ENCODE assay signal across 8 mouse cellular contexts in genomic region chr2:105428029-105428428, GRCm38 (mm10). TPM values are rescaled to one million over a fixed set of nuclear protein-coding genes. Genes with fewer than 3 reads are reported as not detected.
DNase-seq lines count a peak whose midpoint lies in the region; ATAC-seq and TF ChIP-seq lines count a peak whose summit lies in the region.

No protein-coding gene starts in this region.

- no peaks in the 10 kb centered on the region for H3K9me3 ChIP-seq in heart, embryonic 14.5 days (ENCODE audit: control insufficient read depth, low read length)
- no peaks in the 10 kb centered on the region for H3K9me3 ChIP-seq in kidney, embryonic 15.5 days (replicated peaks)

- no peaks in the 10 kb centered on the region for H3K4me1 ChIP-seq in bone marrow macrophage, adult 2 months (ENCODE audit: control insufficient read depth, insufficient read depth, low read length)
- peaks cover 11 to 16% of the 10 kb centered on the region in 2 experiments for H3K4me1 ChIP-seq in heart, embryonic 14.5 days (ENCODE audit: control insufficient read depth in 2 of 2, insufficient read depth in 2 of 2, low read length in 2 of 2)
- H3K4me1 ChIP-seq in kidney, embryonic 15.5 days: peaks cover 5% of the 10 kb centered on the region
- H3K4me1 ChIP-seq in liver, adult 2 months (ENCODE audit: control insufficient read depth, insufficient read depth, low read length): no peaks in the 10 kb centered on the region

- H3K4me2 ChIP-seq in heart, embryonic 14.5 days (ENCODE audit: low read length): peak overlapping the region; percentile 60
- H3K4me2 ChIP-seq in kidney, embryonic 15.5 days: no peak overlapping the region

- peak; percentile 75 for ATAC-seq in CD4-positive, CD25-positive, alpha-beta regulatory T cell, adult 4 months
- ATAC-seq in erythroid progenitor cell, adult 5-6 weeks (replicated peaks; ENCODE audit: low FRiP score, poor library complexity, severe bottlenecking): 0 out of 2 replicates have a peak, but pooled peaks have one; percentile 61
- no peak for ATAC-seq in heart, embryonic 14.5 days (ENCODE audit: insufficient number of reproducible peaks, insufficient read depth, low FRiP score, low read depth)
- ATAC-seq in kidney, embryonic 15.5 days (replicated peaks; ENCODE audit: low FRiP score): 0 out of 2 replicates have a peak, but pooled peaks have one; percentile 44

- no peak for TF ChIP-seq POLR2A in bone marrow macrophage, adult 2 months (IDR thresholded peaks at IDR 0.05; ENCODE audit: borderline replicate concordance, low read depth, low read length)
- TF ChIP-seq POLR2A in liver, adult 2 months (IDR thresholded peaks at IDR 0.05; ENCODE audit: extremely low read depth, insufficient read depth, low read length): no peak

- no peak overlapping the region for H3K4me3 ChIP-seq in bone marrow macrophage, adult 2 months (ENCODE audit: insufficient read depth, low read length)
- H3K4me3 ChIP-seq in heart, embryonic 14.5 days (ENCODE audit: control insufficient read depth in 1 of 2, insufficient read depth in 1 of 2, low read depth in 1 of 2, low read length in 2 of 2): peak overlapping the region in 1 of 2 experiments; percentile 1; a peak in 1 of 4 replicates
- H3K4me3 ChIP-seq in kidney, embryonic 15.5 days (replicated peaks): no peak overlapping the region
- H3K4me3 ChIP-seq in liver, adult 2 months (ENCODE audit: insufficient read depth, low read depth, low read length): no peak overlapping the region

- peak; percentile 89 for TF ChIP-seq CTCF in bone marrow macrophage, adult 2 months (IDR thresholded peaks at IDR 0.05; ENCODE audit: low read depth, low read length)
- TF ChIP-seq CTCF in liver, adult 2 months (IDR thresholded peaks at IDR 0.05; ENCODE audit: low read depth, low read length): peak; percentile 84

- no peaks in the 10 kb centered on the region for H3K27me3 ChIP-seq in heart, embryonic 14.5 days (ENCODE audit: control insufficient read depth, insufficient read depth, low read length)
- H3K27me3 ChIP-seq in kidney, embryonic 15.5 days: peaks cover 26% of the 10 kb centered on the region
- no peaks in the 10 kb centered on the region for H3K27me3 ChIP-seq in liver, adult 2 months (ENCODE audit: control insufficient read depth, insufficient read depth, low read length)

- no peak overlapping the region for H3K27ac ChIP-seq in bone marrow macrophage, adult 2 months (ENCODE audit: insufficient read depth, low read depth, low read length)
- no peak overlapping the region for H3K27ac ChIP-seq in heart, embryonic 14.5 days (replicated peaks in 1 of 2; ENCODE audit: control insufficient read depth in 1 of 2, insufficient read depth in 1 of 2, low read depth in 2 of 2, low read length in 2 of 2)
- H3K27ac ChIP-seq in kidney, embryonic 15.5 days: no peak overlapping the region
- H3K27ac ChIP-seq in liver, adult 2 months (replicated peaks; ENCODE audit: insufficient read depth, low read depth, low read length): no peak overlapping the region

- H3K79me2 ChIP-seq in liver, adult 2 months (ENCODE audit: control insufficient read depth, insufficient read depth, low read length): no peaks in the 10 kb centered on the region

- H3K9ac ChIP-seq in heart, embryonic 14.5 days (ENCODE audit: low read length): no peak overlapping the region
- no peak overlapping the region for H3K9ac ChIP-seq in kidney, embryonic 15.5 days
- H3K9ac ChIP-seq in liver, adult 2 months (ENCODE audit: low read depth, low read length): no peak overlapping the region

- peak; percentile 62 for DNase-seq in liver, adult 2 months (ENCODE audit: extremely low read depth, low read depth, low spot score)
- peak; percentile 76 for DNase-seq in naive thymus-derived CD4-positive, alpha-beta T cell, adult 2 months (ENCODE audit: low read depth)
- DNase-seq in testis, postnatal 14 days (ENCODE audit: low spot score): peak; percentile 26

- no peaks in the 10 kb centered on the region for H3K36me3 ChIP-seq in heart, embryonic 14.5 days (ENCODE audit: control insufficient read depth, insufficient read depth, low read length)
- H3K36me3 ChIP-seq in kidney, embryonic 15.5 days: no peaks in the 10 kb centered on the region
- no peaks in the 10 kb centered on the region for H3K36me3 ChIP-seq in liver, adult 2 months (ENCODE audit: control insufficient read depth, insufficient read depth, low read length)

- whole genome bisulfite sequencing in heart, embryonic 14.5 days: 3% methylated on average over 12 of the region's 12 CpGs
- WGBS in kidney, embryonic 15.5 days: 3% methylated on average over 12 of the region's 12 CpGs
- WGBS in liver, adult 2 months: 2% methylated on average over 12 of the region's 12 CpGs

RNA-seq across cellular contexts. Expression of gene Rcn1, which starts 28.9 kb away (rescaled TPM):
- polyA plus RNA-seq in CD4-positive, CD25-positive, alpha-beta regulatory T cell, adult 4 months (2017; shearing (Covaris generic)): 10 to 100 TPM; 13.3 to 16.9 TPM
- polyA plus RNA-seq in bone marrow macrophage, adult 2 months (2012; ENCODE audit: insufficient read depth, insufficient read length, missing spikeins): 0.41 and 1.3 TPM in 2 replicates
- total RNA-seq in erythroid progenitor cell, adult 5-6 weeks (2015; ENCODE audit: low replicate concordance): 3.4 and 10.8 TPM in 2 replicates
- total RNA-seq in erythroid progenitor cell, adult 5-6 weeks (2017; ENCODE audit: low replicate concordance): 6.0 and 8.2 TPM in 2 replicates
- 127 TPM in 2 replicates for polyA plus RNA-seq in heart, embryonic 14.5 days (2014; fragmentation: Nextera tagmentation; extraction: Ambion mirVana)
- polyA plus RNA-seq in kidney, embryonic 15.5 days (2015; fragmentation: Nextera tagmentation; extraction: Ambion mirVana): 204 and 207 TPM in 2 replicates
- 6.6 and 8.8 TPM in 2 replicates for total RNA-seq in liver, adult 2 months (2014; rRNA removed)
- 1.5 and 1.8 TPM in 2 replicates for polyA plus RNA-seq in liver, adult 2 months (2012; rRNA removed)

Comparison
In these comparisons a context has a peak if more than half of its experiments do, and no peak if none do; other contexts are left out.
1. DNase-seq: peak in every context shown above with its lines; median percentile 76 in naive thymus-derived CD4-positive, alpha-beta T cell, adult 2 months; 62 in liver, adult 2 months; 26 in testis, postnatal 14 days.